Mouse (Mus musculus): ENCODE measurements at regions not wholly inside any gene's neighbourhood (a gene's known extent, or its start where the extent isn't known, plus 50 kb on each side); places are given as distances from the start of the nearest gene placed in this dataset.

DNA sequence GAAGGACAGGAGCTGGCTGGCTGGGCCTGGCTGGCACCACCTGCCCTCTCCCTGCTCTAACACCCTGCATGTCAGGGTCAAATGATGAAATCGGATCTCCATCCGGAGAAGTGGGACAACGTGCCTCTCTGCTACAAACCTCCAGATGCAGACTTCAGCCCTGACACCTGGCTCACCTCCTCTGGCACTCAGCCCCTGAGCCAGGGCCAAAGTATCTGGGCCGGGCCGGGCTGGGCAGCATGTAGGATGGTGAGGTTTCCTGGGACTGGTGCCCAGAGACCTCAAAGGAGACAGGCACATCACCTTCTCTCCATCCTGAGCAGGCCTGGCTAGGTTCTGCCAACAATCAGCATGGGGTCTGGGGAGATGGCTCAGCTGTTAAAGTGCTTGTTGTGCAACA is 113.5 kb downstream of the Tfcp2l1 start:
- ATAC-seq (ENCODE audit: low FRiP score), result no peak
- Histone ChIP-seq H3K4me1 (replicated peaks; ENCODE audit: control insufficient read depth, insufficient read depth, low read length) (no peaks in the 10 kb centered on the region), H3K4me2 (replicated peaks; ENCODE audit: low read depth, low read length) (no peak overlapping the region), H3K27me3 (ENCODE audit: control insufficient read depth, insufficient read depth, low read length) (no peaks in the 10 kb centered on the region), H3K27ac (ENCODE audit: low read depth, low read length) (no peak overlapping the region), H3K9ac (ENCODE audit: low read depth, low read length) (no peak overlapping the region), H3K4me3 (ENCODE audit: low read depth, low read length) (no peak overlapping the region), H3K9me3 (ENCODE audit: control insufficient read depth, low read length) (no peaks in the 10 kb centered on the region), H3K36me3 (ENCODE audit: control insufficient read depth, insufficient read depth, low read length) (no peaks in the 10 kb centered on the region)
- 90% methylated on average over 5 of the region's 5 CpGs for WGBS
- no peak for DNase-seq (ENCODE audit: low spot score)

DNA sequence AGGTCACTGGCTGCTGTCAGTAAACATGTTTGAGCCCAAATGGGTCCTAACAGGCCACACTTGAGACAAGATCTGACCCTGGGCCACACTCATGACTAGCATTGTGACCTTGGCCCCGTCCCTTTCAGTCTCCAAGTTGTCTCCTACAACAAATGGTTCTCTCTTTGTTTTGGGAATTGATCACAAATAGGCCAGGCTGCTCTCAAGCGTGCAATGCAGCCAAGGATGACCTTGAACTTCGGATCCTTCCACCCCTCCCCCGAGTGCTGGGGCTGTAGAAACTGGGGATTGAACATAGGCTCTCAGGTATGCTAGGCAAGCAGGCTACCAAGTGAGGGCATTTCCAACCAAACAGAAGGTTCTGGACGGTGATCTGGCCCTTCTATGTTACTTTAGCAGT is 120.5 kb downstream of the Tfcp2l1 start:
- 73% methylated on average over 5 of the region's 5 CpGs for WGBS
- Histone ChIP-seq H3K4me2 (replicated peaks; ENCODE audit: low read depth, low read length) (no peak overlapping the region), H3K27me3 (ENCODE audit: control insufficient read depth, insufficient read depth, low read length) (no peaks in the 10 kb centered on the region), H3K4me3 (ENCODE audit: low read depth, low read length) (no peak overlapping the region), H3K27ac (ENCODE audit: low read depth, low read length) (no peak overlapping the region), H3K9me3 (ENCODE audit: control insufficient read depth, low read length) (no peaks in the 10 kb centered on the region), H3K36me3 (ENCODE audit: control insufficient read depth, insufficient read depth, low read length) (no peaks in the 10 kb centered on the region), H3K9ac (ENCODE audit: low read depth, low read length) (no peak overlapping the region), H3K4me1 (replicated peaks; ENCODE audit: control insufficient read depth, insufficient read depth, low read length) (no peaks in the 10 kb centered on the region)
- DNase-seq (ENCODE audit: low spot score) (no peak), ATAC-seq (ENCODE audit: low FRiP score) (no peak)

DNA sequence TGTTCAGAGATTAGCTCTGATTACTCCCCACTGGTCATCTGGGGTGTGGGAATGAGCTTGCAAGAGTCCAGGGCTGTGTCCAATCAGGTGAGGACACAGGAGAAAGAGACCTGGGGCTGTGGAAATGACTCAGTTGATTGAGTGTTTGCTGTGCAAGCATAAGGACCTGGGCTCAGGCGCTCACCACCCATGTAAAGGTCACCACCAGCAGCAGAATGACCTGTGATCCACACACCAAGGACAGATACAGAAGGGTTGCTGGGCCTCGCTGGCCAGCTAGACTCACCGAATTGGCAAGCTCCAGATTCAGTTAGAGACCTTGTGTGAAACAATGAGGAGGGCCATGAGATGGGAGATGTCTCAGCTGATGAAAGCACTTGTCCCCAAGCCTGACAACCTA is 125.1 kb downstream of the Tfcp2l1 start:
- H3K4me3 ChIP-seq (ENCODE audit: low read depth, low read length), result no peak overlapping the region
- DNase-seq (ENCODE audit: low spot score) (no peak), ATAC-seq (ENCODE audit: low FRiP score) (no peak)
- no peaks in the 10 kb centered on the region for H3K9me3 ChIP-seq (ENCODE audit: control insufficient read depth, low read length)
- no peaks in the 10 kb centered on the region for H3K27me3 ChIP-seq (ENCODE audit: control insufficient read depth, insufficient read depth, low read length)
- H3K4me1 ChIP-seq (replicated peaks; ENCODE audit: control insufficient read depth, insufficient read depth, low read length), result no peaks in the 10 kb centered on the region
- H3K27ac ChIP-seq (ENCODE audit: low read depth, low read length), result no peak overlapping the region
- H3K36me3 ChIP-seq (ENCODE audit: control insufficient read depth, insufficient read depth, low read length), result no peaks in the 10 kb centered on the region
- H3K4me2 ChIP-seq (replicated peaks; ENCODE audit: low read depth, low read length), result no peak overlapping the region
- 93% methylated on average over 3 of the region's 3 CpGs for WGBS
- H3K9ac ChIP-seq (ENCODE audit: low read depth, low read length), result no peak overlapping the region

- WGBS, result 67% methylated on average over 9 of the region's 9 CpGs
- no peaks in the 10 kb centered on the region for H3K36me3 ChIP-seq (ENCODE audit: control insufficient read depth, insufficient read depth, low read length)
- DNase-seq (ENCODE audit: low spot score), result no peak
- no peak overlapping the region for H3K9ac ChIP-seq (ENCODE audit: low read depth, low read length)
- ATAC-seq (ENCODE audit: low FRiP score), result no peak
- H3K27ac ChIP-seq (ENCODE audit: low read depth, low read length), result no peak overlapping the region
- no peaks in the 10 kb centered on the region for H3K9me3 ChIP-seq (ENCODE audit: control insufficient read depth, low read length)
- H3K4me1 ChIP-seq (replicated peaks; ENCODE audit: control insufficient read depth, insufficient read depth, low read length), result no peaks in the 10 kb centered on the region
- no peak overlapping the region for H3K4me3 ChIP-seq (ENCODE audit: low read depth, low read length)
- no peaks in the 10 kb centered on the region for H3K27me3 ChIP-seq (ENCODE audit: control insufficient read depth, insufficient read depth, low read length)
- no peak overlapping the region for H3K4me2 ChIP-seq (replicated peaks; ENCODE audit: low read depth, low read length)
Measured at GRCm38 (mm10) chr1:118756171-118756865, 128.6 kb downstream of the Tfcp2l1 start.

DNA sequence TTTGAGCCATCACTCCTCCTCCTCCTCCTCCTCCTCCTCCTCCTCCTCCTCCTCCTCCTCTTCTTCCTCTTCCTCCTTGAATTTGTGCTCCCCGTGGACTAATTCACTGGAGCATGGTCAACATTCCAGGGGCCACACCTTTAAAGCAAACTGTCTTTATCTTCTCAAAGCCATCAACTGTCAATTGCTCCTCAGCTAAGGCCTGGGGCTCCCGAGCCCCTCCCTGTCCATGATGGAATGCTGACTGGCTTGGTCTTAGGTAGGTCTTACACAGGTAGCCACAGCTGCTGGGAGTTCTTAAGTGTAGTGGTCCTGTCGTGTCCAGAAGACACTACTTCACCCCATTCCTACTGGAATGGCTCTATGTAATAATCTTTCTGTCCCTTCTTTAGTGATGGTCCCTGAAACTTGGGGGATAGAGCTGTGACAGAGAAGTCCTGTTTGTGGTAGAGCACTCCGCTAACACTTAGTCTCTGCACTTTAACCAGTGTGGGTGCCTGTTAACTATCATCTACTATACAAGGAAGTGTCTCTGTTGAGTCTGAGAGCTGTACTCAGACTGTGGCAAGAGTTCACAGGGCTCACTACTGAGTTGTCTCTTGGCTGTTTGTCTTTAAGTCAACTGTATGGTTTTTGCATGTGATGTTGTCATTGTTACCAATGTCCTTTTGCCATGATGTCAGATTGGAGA is 129.7 kb downstream of the Tfcp2l1 start:
- Histone ChIP-seq H3K9ac (ENCODE audit: low read depth, low read length) (no peak overlapping the region), H3K27ac (ENCODE audit: low read depth, low read length) (no peak overlapping the region), H3K9me3 (ENCODE audit: control insufficient read depth, low read length) (no peaks in the 10 kb centered on the region), H3K4me1 (replicated peaks; ENCODE audit: control insufficient read depth, insufficient read depth, low read length) (no peaks in the 10 kb centered on the region), H3K4me3 (ENCODE audit: low read depth, low read length) (no peak overlapping the region), H3K27me3 (ENCODE audit: control insufficient read depth, insufficient read depth, low read length) (no peaks in the 10 kb centered on the region), H3K36me3 (ENCODE audit: control insufficient read depth, insufficient read depth, low read length) (no peaks in the 10 kb centered on the region), H3K4me2 (replicated peaks; ENCODE audit: low read depth, low read length) (no peak overlapping the region)
- 91% methylated on average over 3 of the region's 4 CpGs for WGBS
- DNase-seq (ENCODE audit: low spot score) (no peak), ATAC-seq (ENCODE audit: low FRiP score) (no peak)

GRCm38 (mm10) chr1:118758031-118758400 is 130.3 kb downstream of the Tfcp2l1 start:
- no peak overlapping the region for H3K4me3 ChIP-seq (ENCODE audit: low read depth, low read length)
- no peaks in the 10 kb centered on the region for H3K27me3 ChIP-seq (ENCODE audit: control insufficient read depth, insufficient read depth, low read length)
- DNase-seq (ENCODE audit: low spot score) (no peak), ATAC-seq (ENCODE audit: low FRiP score) (no peak)
- no peaks in the 10 kb centered on the region for H3K36me3 ChIP-seq (ENCODE audit: control insufficient read depth, insufficient read depth, low read length)
- no peak overlapping the region for H3K9ac ChIP-seq (ENCODE audit: low read depth, low read length)
- WGBS, result 67% methylated on average over 4 of the region's 4 CpGs
- no peaks in the 10 kb centered on the region for H3K9me3 ChIP-seq (ENCODE audit: control insufficient read depth, low read length)
- H3K27ac ChIP-seq (ENCODE audit: low read depth, low read length), result no peak overlapping the region
- H3K4me1 ChIP-seq (replicated peaks; ENCODE audit: control insufficient read depth, insufficient read depth, low read length), result no peaks in the 10 kb centered on the region
- H3K4me2 ChIP-seq (replicated peaks; ENCODE audit: low read depth, low read length), result no peak overlapping the region

GRCm38 (mm10) chr1:118759141-118759932 is 131.6 kb downstream of the Tfcp2l1 start:
- Histone ChIP-seq H3K4me3 (ENCODE audit: low read depth, low read length) (no peak overlapping the region), H3K27me3 (ENCODE audit: control insufficient read depth, insufficient read depth, low read length) (no peaks in the 10 kb centered on the region), H3K36me3 (ENCODE audit: control insufficient read depth, insufficient read depth, low read length) (no peaks in the 10 kb centered on the region), H3K4me2 (replicated peaks; ENCODE audit: low read depth, low read length) (no peak overlapping the region), H3K9me3 (ENCODE audit: control insufficient read depth, low read length) (no peaks in the 10 kb centered on the region), H3K4me1 (replicated peaks; ENCODE audit: control insufficient read depth, insufficient read depth, low read length) (no peaks in the 10 kb centered on the region), H3K9ac (ENCODE audit: low read depth, low read length) (no peak overlapping the region), H3K27ac (ENCODE audit: low read depth, low read length) (no peak overlapping the region)
- ATAC-seq (ENCODE audit: low FRiP score) (peak; percentile 73), DNase-seq (ENCODE audit: low spot score) (peak; percentile 88)
- WGBS, result 33% methylated on average over 7 of the region's 7 CpGs

GRCm38 (mm10) chr1:118765525-118765924 is 137.8 kb downstream of the Tfcp2l1 start:
- no peaks in the 10 kb centered on the region for H3K4me1 ChIP-seq (replicated peaks; ENCODE audit: control insufficient read depth, insufficient read depth, low read length)
- no peaks in the 10 kb centered on the region for H3K36me3 ChIP-seq (ENCODE audit: control insufficient read depth, insufficient read depth, low read length)
- H3K27ac ChIP-seq (ENCODE audit: low read depth, low read length), result no peak overlapping the region
- H3K9me3 ChIP-seq (ENCODE audit: control insufficient read depth, low read length), result no peaks in the 10 kb centered on the region
- H3K27me3 ChIP-seq (ENCODE audit: control insufficient read depth, insufficient read depth, low read length), result no peaks in the 10 kb centered on the region
- no peak overlapping the region for H3K9ac ChIP-seq (ENCODE audit: low read depth, low read length)
- ATAC-seq (ENCODE audit: low FRiP score), result no peak
- DNase-seq (ENCODE audit: low spot score), result no peak
- 80% methylated on average over 9 of the region's 9 CpGs for WGBS
- no peak overlapping the region for H3K4me3 ChIP-seq (ENCODE audit: low read depth, low read length)
- H3K4me2 ChIP-seq (replicated peaks; ENCODE audit: low read depth, low read length), result no peak overlapping the region

Data from hindbrain, embryonic 11.5 days (tissue).